In genomic region chr14:118157146-118157545, GRCm38 (mm10) we compare ENCODE assay signal across 8 mouse cellular contexts. TPM values are rescaled to one million over a fixed set of nuclear protein-coding genes. Genes with fewer than 3 reads are reported as not detected.
DNase-seq lines count a peak whose midpoint lies in the region; TF ChIP-seq lines count a peak whose summit lies in the region.

No protein-coding gene starts in this region.

- H3K27ac ChIP-seq in gastrocnemius, adult 2 months, result no peak overlapping the region

- DNase-seq in gastrocnemius, adult 2 months, result peak; percentile 56
- no peak for DNase-seq in gastrocnemius, postnatal 25 days
- DNase-seq in urinary bladder, postnatal 25 days (ENCODE audit: low spot score), result peak; percentile 61
- DNase-seq in urinary bladder, postnatal 4 days (ENCODE audit: low spot score in 2 of 2), result no peak
- DNase-seq in cerebellum, postnatal 36 days, result peak; percentile 54 to 56
- peak; percentile 69 for DNase-seq in induced T-regulatory cell, adult 2 months (ENCODE audit: low read depth)
- peak; percentile 73 for DNase-seq in lung, postnatal 36 days
- peak; percentile 44 to 84 for DNase-seq in spleen, postnatal 4 days (ENCODE audit: low spot score in 2 of 2)

- no peak; the same call in 1 of the 2 replicates for TF ChIP-seq CTCF in gastrocnemius, adult 2 months (IDR thresholded peaks at IDR 0.05)

- intact Hi-C loops in gastrocnemius, adult 2 months (cut with DNase I), result no loop called here

- no peak overlapping the region for H3K4me3 ChIP-seq in gastrocnemius, adult 2 months

RNA-seq across cellular contexts. Expression of gene Gpr180, which starts 20.2 kb away (rescaled TPM):
- total RNA-seq in gastrocnemius, adult 2 months (2021), result 10 to 100 TPM; 29.3 to 32.8 TPM
- total RNA-seq in gastrocnemius, postnatal 25 days (2021), result 10 to 100 TPM; 29.6 to 31.1 TPM

RNA-seq across cellular contexts. Expression of gene Tgds, which starts 24.6 kb away (rescaled TPM):
- 1 to 10 TPM; 5.0 to 7.9 TPM for total RNA-seq in gastrocnemius, adult 2 months (2021)
- 1 to 10 TPM; 4.6 to 6.2 TPM for total RNA-seq in gastrocnemius, postnatal 25 days (2021)

Comparison
In these comparisons a context has a peak if more than half of its experiments do, and no peak if none do; other contexts are left out.
1. DNase-seq: peak in gastrocnemius, adult 2 months (single experiment), urinary bladder, postnatal 25 days (single experiment), cerebellum, postnatal 36 days (2 of 2), induced T-regulatory cell, adult 2 months (single experiment), lung, postnatal 36 days (single experiment) and spleen, postnatal 4 days (2 of 2); none in gastrocnemius, postnatal 25 days (single experiment) and urinary bladder, postnatal 4 days (0 of 2).